Mouse (Mus musculus) adrenal gland, adult 8-10 months (tissue): Measurements from ENCODE around the gene Chrd. TPM values are rescaled to one million over a fixed set of nuclear protein-coding genes. Genes with fewer than 3 reads are reported as not detected.

Source experiments
- DNase-seq: peaks from one replicate; pipeline ENCODE4 v3.0.0; 2022
- total RNA-seq, 4 experiments: library from RNA; stranded (reverse); gene quantifications; 2 replicates each; pipeline ENCODE4 v1.2.4; 2022

Gene Chrd
- total RNA-seq, 4 experiments from 2014 or later = 10.2 to 30.3 (median 20.0) TPM

- no peak for DNase-seq
These were observed 22.1 kb upstream of the Chrd start for GRCm38 (mm10) chr16:20710810-20711209.

GRCm38 (mm10) chr16:20712190-20712589 lies 20.7 kb upstream of the Chrd start:
- DNase-seq = no peak

GRCm38 (mm10) chr16:20712889-20713288 lies 20.0 kb upstream of the Chrd start:
- no peak for DNase-seq

- no peak for DNase-seq
These were observed 18.4 kb upstream of the Chrd start for GRCm38 (mm10) chr16:20714307-20715080.

- DNase-seq = no peak
These were observed 17.8 kb upstream of the Chrd start for GRCm38 (mm10) chr16:20715161-20715560.

- DNase-seq = no peak
These were observed 17.4 kb upstream of the Chrd start for GRCm38 (mm10) chr16:20715566-20715965.

GRCm38 (mm10) chr16:20715976-20716840 lies 16.7 kb upstream of the Chrd start:
- DNase-seq = peak; percentile 80

GRCm38 (mm10) chr16:20716841-20717180 lies 16.1 kb upstream of the Chrd start:
- DNase-seq = no peak

- DNase-seq = peak; percentile 99
These were observed 15.5 kb upstream of the Chrd start, which contains the start of the genes Polr2h and Clcn2 for GRCm38 (mm10) chr16:20717181-20717977. Polr2h (plus strand) TSS chr16:20717665. Clcn2 (minus strand) TSS chr16:20717746.

GRCm38 (mm10) chr16:20717978-20718670 lies 14.8 kb upstream of the Chrd start:
- DNase-seq = no peak

GRCm38 (mm10) chr16:20721808-20722207 lies 11.1 kb upstream of the Chrd start:
- DNase-seq = no peak

GRCm38 (mm10) chr16:20722736-20723135 lies 10.2 kb upstream of the Chrd start:
- no peak for DNase-seq

GRCm38 (mm10) chr16:20723247-20723646 lies 9.7 kb upstream of the Chrd start:
- no peak for DNase-seq

- peak; percentile 66 for DNase-seq
These were observed 8.6 kb upstream of the Chrd start for GRCm38 (mm10) chr16:20724338-20724748.

- no peak for DNase-seq
These were observed 7.6 kb upstream of the Chrd start for GRCm38 (mm10) chr16:20725321-20725720.

GRCm38 (mm10) chr16:20725750-20726149 lies 7.2 kb upstream of the Chrd start:
- DNase-seq = no peak

GRCm38 (mm10) chr16:20726384-20726783 lies 6.5 kb upstream of the Chrd start:
- DNase-seq = no peak

- no peak for DNase-seq
These were observed 2.6 kb upstream of the Chrd start for GRCm38 (mm10) chr16:20730293-20730711.

GRCm38 (mm10) chr16:20731688-20732087 lies 1.2 kb upstream of the Chrd start:
- DNase-seq = no peak

GRCm38 (mm10) chr16:20732251-20732924 lies 539 bp upstream of the Chrd start:
- DNase-seq = no peak
